ENCODE assay signal across 17 mouse cellular contexts in the genomic region with DNA sequence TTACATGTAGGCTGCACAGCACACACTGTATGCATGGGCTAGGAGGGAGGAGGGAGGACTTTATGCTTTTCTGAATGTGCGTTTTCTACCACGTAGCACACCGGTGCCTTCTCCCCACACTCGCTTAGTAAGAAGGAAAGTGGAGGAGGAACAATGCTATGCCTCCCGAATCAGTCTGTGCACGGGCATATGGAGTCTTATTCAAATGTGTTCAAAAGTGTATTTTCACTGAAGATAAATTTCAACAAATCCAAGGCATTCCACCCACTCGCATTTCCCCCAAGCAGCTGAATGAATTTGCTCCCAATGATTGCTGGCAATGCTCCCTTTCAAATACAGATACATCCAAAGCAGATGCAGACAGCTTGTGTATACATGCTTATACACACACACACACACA.
DNase-seq lines count a peak whose midpoint lies in the region; ATAC-seq lines count a peak whose summit lies in the region.
"Had no signal": no experiment of that assay in that cellular context is flagged by ENCODE, and none has a peak within 500 bp of the region (broad histone marks: within the 10 kb centered on the region; RNA-seq: fewer than 3 reads in every experiment).

No protein-coding gene starts in this region.

- ATAC-seq in frontal cortex, adult (ENCODE audit: low TSS enrichment), result peak; percentile 96
- ATAC-seq: CD4-positive, CD25-positive, alpha-beta regulatory T cell, adult 4 months; forebrain, embryonic 13.5 days; intestine, embryonic 16.5 days had no signal

- peak; percentile 75 for DNase-seq in A20 (ENCODE audit: low read depth, low spot score)
- DNase-seq in layer of hippocampus, adult 8-10 months (ENCODE audit: low spot score in 2 of 2), result peak; percentile 57 to 63
- peak; percentile 13 to 51 for DNase-seq in left cerebral cortex, adult 9 months (ENCODE audit: low spot score in 2 of 2)
- no peak for DNase-seq in spleen, postnatal 4 days (ENCODE audit: low spot score in 2 of 2)
- no peak for DNase-seq in embryo, embryonic 9.5 days (ENCODE audit: extremely low spot score)
- no peak for DNase-seq in ovary, postnatal 10 days (ENCODE audit: low spot score)
- DNase-seq in kidney, postnatal 36 days, result no peak
- DNase-seq: cerebellum, postnatal 14 days; embryo, embryonic 11 days; gastrocnemius, postnatal 14 days; heart, postnatal 14 days; lung, embryonic 14.5 days; thymus, postnatal 36 days had no signal

Comparison
In these comparisons a context has a peak if more than half of its experiments do, and no peak if none do; other contexts are left out.
1. DNase-seq: peak in A20 (single experiment), layer of hippocampus, adult 8-10 months (2 of 2) and left cerebral cortex, adult 9 months (2 of 2); none in spleen, postnatal 4 days (0 of 2), embryo, embryonic 9.5 days (single experiment), ovary, postnatal 10 days (single experiment) and kidney, postnatal 36 days (0 of 2).